Mouse (Mus musculus) hindbrain, embryonic 16.5 days (tissue): ENCODE data around the gene Ston2. TPM values are rescaled to one million over a fixed set of nuclear protein-coding genes. Genes with fewer than 3 reads are reported as not detected.

Source experiments
- ATAC-seq: fragments of 200-750 bp; cut with Nextera tagmentation; 2 replicates; pipeline ENCODE4 v1.8.0; 2017; ENCODE audit warnings: moderate TSS enrichment, moderate library complexity
- H3K27ac ChIP-seq: fragments of 300-500 bp; sonication (generic); 2 replicates; pipeline ENCODE4 v1.5.1; 2014; ENCODE audit warnings: low read depth, mild to moderate bottlenecking, control low read depth, low read length, moderate library complexity
- H3K27me3 ChIP-seq: fragments of 300-500 bp; sonication (generic); replicated peaks from 2 replicates; pipeline ENCODE4 v1.6.1; 2014; ENCODE audit warnings: low read length; ENCODE audit not compliant: control insufficient read depth, insufficient read depth
- H3K36me3 ChIP-seq: fragments of 300-500 bp; sonication (generic); 2 replicates; pipeline ENCODE4 v1.6.1; 2014; ENCODE audit warnings: mild to moderate bottlenecking, low read length, moderate library complexity, mixed read lengths; ENCODE audit not compliant: control insufficient read depth, insufficient read depth
- H3K4me1 ChIP-seq: fragments of 300-500 bp; sonication (generic); 2 replicates; pipeline ENCODE4 v1.6.1; 2014; ENCODE audit warnings: low read depth, low read length; ENCODE audit not compliant: control insufficient read depth, insufficient read depth
- H3K4me2 ChIP-seq: fragments of 300-500 bp; sonication (generic); 2 replicates; pipeline ENCODE4 v1.6.1; 2014; ENCODE audit warnings: mild to moderate bottlenecking, low read length, control low read depth, moderate library complexity
- H3K4me3 ChIP-seq: fragments of 300-500 bp; sonication (generic); 2 replicates; pipeline ENCODE4 v1.5.1; 2014; ENCODE audit warnings: mild to moderate bottlenecking, low read length, control low read depth, moderate library complexity
- H3K9ac ChIP-seq: fragments of 300-500 bp; sonication (generic); 2 replicates; pipeline ENCODE4 v1.6.1; 2014; ENCODE audit warnings: low read depth, mild to moderate bottlenecking, control low read depth, low read length, moderate library complexity
- H3K9me3 ChIP-seq: fragments of 300-500 bp; sonication (generic); 2 replicates; pipeline ENCODE4 v1.6.1; 2014; ENCODE audit warnings: mild to moderate bottlenecking, low read length, moderate library complexity; ENCODE audit not compliant: control insufficient read depth
- WGBS: fragments of 180-500 bp; shearing (Covaris S2); extraction: QIAGEN DNeasy Blood & Tissue Kit; methylation state at CpG from one replicate; pipeline ENCODE4 v1.1.7; 2014; 5-methylcytosine and 5-hydroxymethylcytosine counted together
- polyA plus RNA-seq: library from polyadenylated mRNA; unstranded; fragments of >200 nt; fragmentation: Nextera tagmentation; extraction: Ambion mirVana; gene quantifications from 2 replicates; pipeline ENCODE4 v1.2.1, GENCODE M21; 2015

The Ston2 gene
- polyA plus RNA-seq, 1 experiment from 2014 or later, result 7.1 TPM

DNA sequence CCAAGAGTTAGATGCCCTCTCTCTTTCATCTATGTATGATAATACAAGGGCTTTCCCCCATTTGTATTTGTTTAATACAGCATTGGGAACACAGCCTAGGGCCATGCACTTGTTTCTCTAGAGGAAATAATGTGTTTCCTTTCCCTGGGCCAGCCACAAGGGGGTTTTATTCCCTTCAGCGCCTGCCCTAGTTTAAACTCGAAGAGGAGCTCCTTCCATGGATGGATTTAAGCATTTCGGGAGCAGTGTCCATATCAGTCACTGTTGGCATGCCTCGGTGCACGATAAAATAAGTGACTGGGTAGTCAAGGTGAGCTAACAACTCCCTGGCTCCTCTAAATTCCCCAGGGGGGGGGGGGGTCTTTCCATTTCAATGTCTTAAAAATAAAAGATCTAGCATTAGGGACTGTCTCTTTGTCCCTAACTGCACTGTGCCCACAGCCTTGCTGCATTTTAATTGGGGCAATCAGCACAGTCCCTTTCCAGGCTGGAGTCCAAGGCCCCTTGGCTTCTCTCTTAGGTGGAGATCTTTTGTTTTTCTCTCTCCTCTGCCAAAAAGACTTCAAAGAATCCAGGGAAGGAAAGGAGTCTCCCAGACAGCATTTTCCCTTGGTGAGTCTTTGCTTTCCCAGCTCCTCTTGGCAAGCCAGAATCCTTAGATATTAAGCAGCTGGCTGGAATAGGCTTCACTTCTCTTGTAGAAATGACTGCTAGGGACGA, 55.3 kb downstream of the Ston2 start:
- ATAC-seq, result peak; percentile 94
- Histone ChIP-seq H3K27ac (no peak overlapping the region; the same call in 1 of the 2 replicates), H3K4me3 (no peak overlapping the region), H3K27me3 (no peaks in the 10 kb centered on the region), H3K36me3 (no peaks in the 10 kb centered on the region), H3K9me3 (no peaks in the 10 kb centered on the region), H3K4me1 (no peaks in the 10 kb centered on the region), H3K4me2 (no peak overlapping the region), H3K9ac (no peak overlapping the region)
- 64% methylated on average over 6 of the region's 6 CpGs for WGBS

DNA sequence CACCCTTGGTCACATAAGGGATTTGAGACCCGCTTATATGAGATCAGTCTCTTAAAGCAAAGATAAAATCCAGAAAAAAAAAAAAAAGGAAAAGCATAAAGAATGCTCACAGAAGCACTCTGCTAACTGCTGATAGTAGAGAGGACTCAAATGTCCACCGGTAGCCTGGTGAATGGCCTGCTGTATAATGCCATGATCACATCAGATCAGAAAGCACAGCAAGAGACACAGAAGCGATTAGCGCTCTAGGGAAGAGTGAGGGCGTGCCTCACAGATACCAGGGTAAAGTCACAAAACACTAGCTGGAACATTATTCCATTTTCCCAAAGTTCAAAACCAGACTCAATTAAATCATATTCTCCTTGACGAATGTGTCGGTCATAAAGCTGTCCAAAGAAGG, 62.0 kb downstream of the Ston2 start:
- H3K4me1 ChIP-seq, result no peaks in the 10 kb centered on the region
- no peak for ATAC-seq
- H3K9me3 ChIP-seq, result no peaks in the 10 kb centered on the region
- no peak overlapping the region for H3K27ac ChIP-seq
- no peaks in the 10 kb centered on the region for H3K36me3 ChIP-seq
- no peak overlapping the region for H3K4me3 ChIP-seq
- 89% methylated on average over 7 of the region's 7 CpGs for WGBS
- H3K9ac ChIP-seq, result no peak overlapping the region
- H3K27me3 ChIP-seq, result no peaks in the 10 kb centered on the region
- H3K4me2 ChIP-seq, result no peak overlapping the region

DNA sequence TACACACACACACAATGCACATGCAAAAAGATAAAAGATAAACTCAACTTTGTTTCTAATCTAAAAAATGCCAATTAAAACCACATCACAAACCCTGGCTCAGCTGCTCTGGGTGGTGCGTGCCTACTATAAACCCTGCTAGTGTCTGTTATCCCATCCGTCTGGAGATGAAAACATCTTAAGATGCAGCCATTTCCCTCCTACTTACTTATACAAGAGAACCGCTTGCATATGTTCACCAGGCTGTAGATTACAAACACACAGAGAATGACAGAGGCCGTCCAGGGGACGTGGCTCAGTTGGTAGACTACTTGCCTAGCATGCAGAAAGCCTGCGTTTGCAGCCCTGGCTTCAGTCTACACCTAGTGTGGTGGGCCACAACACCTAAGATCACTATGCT, 64.3 kb downstream of the Ston2 start:
- no peaks in the 10 kb centered on the region for H3K9me3 ChIP-seq
- 76% methylated on average over 6 of the region's 6 CpGs for WGBS
- ATAC-seq, result no peak
- no peak overlapping the region for H3K9ac ChIP-seq
- no peak overlapping the region for H3K4me2 ChIP-seq
- H3K27me3 ChIP-seq, result no peaks in the 10 kb centered on the region
- no peak overlapping the region for H3K27ac ChIP-seq
- H3K36me3 ChIP-seq, result no peaks in the 10 kb centered on the region
- H3K4me3 ChIP-seq, result no peak overlapping the region
- H3K4me1 ChIP-seq, result no peaks in the 10 kb centered on the region

DNA sequence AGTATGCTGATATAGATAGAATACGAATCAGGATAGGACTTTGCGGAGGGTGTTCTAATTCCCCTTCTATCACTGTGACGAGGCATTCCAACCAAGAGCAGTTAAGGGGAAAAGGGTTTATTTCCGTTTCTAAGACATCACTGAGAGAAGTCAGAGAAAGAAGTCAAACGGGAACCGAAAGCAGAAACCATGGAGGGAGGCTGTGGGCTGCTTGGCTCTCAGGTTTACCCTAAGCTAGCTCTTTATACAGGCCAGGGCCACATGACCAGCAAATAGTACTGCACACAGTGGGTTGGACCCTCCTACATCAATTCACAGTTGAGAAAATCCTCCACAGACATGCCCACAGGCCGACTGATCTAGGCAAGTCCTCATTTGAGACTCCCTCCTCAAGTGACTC, 69.1 kb downstream of the Ston2 start:
- no peak overlapping the region for H3K9ac ChIP-seq
- WGBS, result 85% methylated on average over 7 of the region's 7 CpGs
- no peaks in the 10 kb centered on the region for H3K27me3 ChIP-seq
- H3K4me3 ChIP-seq, result no peak overlapping the region
- H3K27ac ChIP-seq, result no peak overlapping the region
- H3K9me3 ChIP-seq, result no peaks in the 10 kb centered on the region
- H3K4me2 ChIP-seq, result no peak overlapping the region
- ATAC-seq, result no peak
- H3K36me3 ChIP-seq, result no peaks in the 10 kb centered on the region
- H3K4me1 ChIP-seq, result no peaks in the 10 kb centered on the region

- no peak overlapping the region for H3K4me2 ChIP-seq
- no peaks in the 10 kb centered on the region for H3K9me3 ChIP-seq
- no peaks in the 10 kb centered on the region for H3K27me3 ChIP-seq
- WGBS, result 81% methylated on average over 6 of the region's 6 CpGs
- H3K9ac ChIP-seq, result no peak overlapping the region
- ATAC-seq, result no peak
- H3K4me3 ChIP-seq, result no peak overlapping the region
- no peaks in the 10 kb centered on the region for H3K36me3 ChIP-seq
- H3K4me1 ChIP-seq, result no peaks in the 10 kb centered on the region; the same call in 1 of the 2 replicates
- no peak overlapping the region for H3K27ac ChIP-seq
These were observed 72.5 kb downstream of the Ston2 start for GRCm38 (mm10) chr12:91715686-91716085.

GRCm38 (mm10) chr12:91713358-91713757, 74.8 kb downstream of the Ston2 start:
- H3K4me1 ChIP-seq, result no peaks in the 10 kb centered on the region; the same call in 1 of the 2 replicates
- no peak overlapping the region for H3K27ac ChIP-seq
- no peak for ATAC-seq
- no peak overlapping the region for H3K4me2 ChIP-seq
- no peak overlapping the region for H3K9ac ChIP-seq
- no peaks in the 10 kb centered on the region for H3K36me3 ChIP-seq
- H3K27me3 ChIP-seq, result no peaks in the 10 kb centered on the region
- no peak overlapping the region for H3K4me3 ChIP-seq
- no peaks in the 10 kb centered on the region for H3K9me3 ChIP-seq
- 86% methylated on average over 7 of the region's 7 CpGs for WGBS

DNA sequence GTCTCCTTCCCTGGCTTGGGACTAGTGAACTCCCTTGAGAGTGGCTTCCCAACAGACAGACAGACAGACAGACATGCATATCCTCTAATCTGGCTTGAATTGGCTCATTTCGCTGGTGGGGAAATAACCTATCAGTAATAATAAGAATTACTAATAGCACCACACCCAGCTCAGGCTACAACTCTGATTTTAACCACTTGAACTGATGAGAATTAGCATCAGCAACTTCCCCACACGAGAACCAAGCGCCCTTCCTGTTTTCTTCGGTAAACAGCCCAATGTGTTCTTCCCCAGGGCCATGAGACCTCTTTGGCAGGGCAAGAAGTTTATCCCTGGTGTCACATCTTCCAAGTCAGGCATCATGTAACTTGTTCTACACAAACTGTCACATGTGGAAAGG, 76.5 kb downstream of the Ston2 start:
- no peaks in the 10 kb centered on the region for H3K36me3 ChIP-seq
- no peak overlapping the region for H3K9ac ChIP-seq
- ATAC-seq, result no peak
- no peak overlapping the region for H3K4me2 ChIP-seq
- H3K27me3 ChIP-seq, result no peaks in the 10 kb centered on the region
- no peak overlapping the region for H3K4me3 ChIP-seq
- no peaks in the 10 kb centered on the region; the same call in 1 of the 2 replicates for H3K4me1 ChIP-seq
- WGBS, result 94% methylated on average over 4 of the region's 4 CpGs
- H3K9me3 ChIP-seq, result no peaks in the 10 kb centered on the region
- no peak overlapping the region for H3K27ac ChIP-seq

DNA sequence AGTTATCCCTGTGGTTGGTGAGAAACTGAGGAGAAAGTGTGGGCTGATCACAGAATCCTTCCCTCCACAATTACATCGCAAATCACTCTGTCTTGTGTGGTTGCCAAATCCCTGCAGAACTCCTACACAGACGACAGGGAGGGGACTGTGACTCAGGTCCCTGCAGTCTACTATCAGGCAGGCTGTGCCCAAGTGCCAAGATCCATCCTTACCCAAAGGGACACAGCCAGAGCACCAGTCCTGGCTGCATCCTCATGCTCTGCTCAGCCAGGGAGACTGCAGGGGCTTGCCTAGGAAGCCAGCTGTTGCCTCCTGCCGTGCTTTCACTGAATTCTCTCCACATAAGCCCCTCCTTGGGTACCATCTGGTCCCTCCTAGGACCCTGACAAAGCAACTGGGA, 77.3 kb downstream of the Ston2 start:
- WGBS, result 21% methylated on average over 3 of the region's 3 CpGs
- Histone ChIP-seq H3K27me3 (no peaks in the 10 kb centered on the region), H3K27ac (no peak overlapping the region), H3K9ac (no peak overlapping the region), H3K36me3 (no peaks in the 10 kb centered on the region), H3K9me3 (no peaks in the 10 kb centered on the region), H3K4me3 (no peak overlapping the region), H3K4me1 (no peaks in the 10 kb centered on the region; the same call in 1 of the 2 replicates), H3K4me2 (no peak overlapping the region)
- ATAC-seq, result peak; percentile 71

GRCm38 (mm10) chr12:91709634-91710033, 78.6 kb downstream of the Ston2 start:
- H3K4me1 ChIP-seq, result no peaks in the 10 kb centered on the region; the same call in 1 of the 2 replicates
- H3K27ac ChIP-seq, result no peak overlapping the region
- H3K9me3 ChIP-seq, result no peaks in the 10 kb centered on the region
- H3K27me3 ChIP-seq, result no peaks in the 10 kb centered on the region
- ATAC-seq, result no peak
- H3K36me3 ChIP-seq, result no peaks in the 10 kb centered on the region
- 87% methylated on average over 6 of the region's 6 CpGs for WGBS
- no peak overlapping the region for H3K4me3 ChIP-seq
- no peak overlapping the region for H3K4me2 ChIP-seq
- no peak overlapping the region for H3K9ac ChIP-seq
